Mouse (Mus musculus): ENCODE results near the gene Wbp1.

GRCm38 (mm10) chr6:83077630-83078323 is 43.6 kb downstream of the Wbp1 start, which contains the start of gene Pcgf1:
- TF ChIP-seq CTCF (IDR thresholded peaks at IDR 0.05; ENCODE audit: low read depth) = no peak
- TF ChIP-seq EP300 (optimal IDR thresholded peaks at IDR 0.05) = no peak
